Mouse (Mus musculus) embryonic facial prominence, embryonic 13.5 days (tissue): Measurements from ENCODE around the gene Cyfip2. TPM values are rescaled to one million over a fixed set of nuclear protein-coding genes. Genes with fewer than 3 reads are reported as not detected.

Experiments
- ATAC-seq: fragments of 200-750 bp; cut with Nextera tagmentation; 2 replicates; pipeline ENCODE4 v1.8.0; 2017; ENCODE audit warnings: low read depth; ENCODE audit not compliant: insufficient number of reproducible peaks, insufficient read depth, low FRiP score, low TSS enrichment
- H3K27ac ChIP-seq: fragments of 300-500 bp; sonication (generic); 2 replicates; pipeline ENCODE4 v1.5.1; 2015; ENCODE audit warnings: moderate library complexity, mild to moderate bottlenecking, inconsistent platforms
- H3K27me3 ChIP-seq: fragments of 300-500 bp; sonication (generic); 2 replicates; pipeline ENCODE4 v1.6.1; 2015; ENCODE audit warnings: mild to moderate bottlenecking, inconsistent platforms
- H3K36me3 ChIP-seq: fragments of 300-500 bp; sonication (generic); 2 replicates; pipeline ENCODE4 v1.6.1; 2015; ENCODE audit warnings: mild to moderate bottlenecking, inconsistent platforms
- H3K4me1 ChIP-seq: fragments of 300-500 bp; sonication (generic); 2 replicates; pipeline ENCODE4 v1.6.1; 2015; ENCODE audit warnings: inconsistent platforms
- H3K4me2 ChIP-seq: fragments of 300-500 bp; sonication (generic); 2 replicates; pipeline ENCODE4 v1.6.1; 2015; ENCODE audit warnings: moderate library complexity, mild to moderate bottlenecking, inconsistent platforms
- H3K4me3 ChIP-seq: fragments of 300-500 bp; sonication (generic); 2 replicates; pipeline ENCODE4 v1.5.1; 2015; ENCODE audit warnings: mild to moderate bottlenecking, inconsistent platforms
- H3K9ac ChIP-seq: fragments of 300-500 bp; sonication (generic); 2 replicates; pipeline ENCODE4 v1.6.1; 2015; ENCODE audit warnings: mild to moderate bottlenecking, inconsistent platforms
- H3K9me3 ChIP-seq: fragments of 300-500 bp; sonication (generic); 2 replicates; pipeline ENCODE4 v1.6.1; 2016; ENCODE audit warnings: inconsistent platforms
- WGBS: fragments of 180-500 bp; shearing (Covaris S2); methylation state at CpG from one replicate; pipeline ENCODE4 v1.1.7; 2015; ENCODE audit warnings: mixed read lengths; 5-methylcytosine and 5-hydroxymethylcytosine counted together
- microRNA-seq: library from miRNA; unstranded; fragments of <30 nt; microRNA quantifications from one replicate; pipeline ENCODE4, GENCODE M21; 2016
- polyA plus RNA-seq: library from polyadenylated mRNA; unstranded; fragments of >200 nt; fragmentation: Nextera tagmentation; extraction: Ambion mirVana; gene quantifications from 2 replicates; pipeline ENCODE4 v1.2.1, GENCODE M21; 2015

Gene Cyfip2
- polyA plus RNA-seq, 1 experiment from 2014 or later: 8.9 TPM

DNA sequence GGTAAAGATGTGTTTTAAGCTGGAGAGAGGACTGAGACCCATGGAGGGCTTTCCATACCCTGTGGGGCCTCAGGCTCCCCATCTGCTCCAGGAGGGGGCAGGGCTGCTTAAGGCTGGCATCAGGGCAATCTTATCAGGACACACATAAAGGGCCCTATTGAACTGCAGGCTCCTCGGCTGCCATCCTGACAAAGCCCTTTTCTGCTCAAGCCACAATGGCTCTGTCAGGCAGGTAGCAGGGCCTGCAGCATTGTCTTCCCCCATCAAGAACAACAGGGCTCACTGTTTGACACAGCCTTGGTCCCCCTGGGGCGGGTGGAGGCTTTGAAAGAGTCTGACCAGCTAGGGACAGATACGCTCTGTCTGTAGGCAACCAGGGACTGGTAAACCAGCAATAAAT is 142.8 kb downstream of the Cyfip2 start:
- H3K27ac ChIP-seq: no peak overlapping the region

DNA sequence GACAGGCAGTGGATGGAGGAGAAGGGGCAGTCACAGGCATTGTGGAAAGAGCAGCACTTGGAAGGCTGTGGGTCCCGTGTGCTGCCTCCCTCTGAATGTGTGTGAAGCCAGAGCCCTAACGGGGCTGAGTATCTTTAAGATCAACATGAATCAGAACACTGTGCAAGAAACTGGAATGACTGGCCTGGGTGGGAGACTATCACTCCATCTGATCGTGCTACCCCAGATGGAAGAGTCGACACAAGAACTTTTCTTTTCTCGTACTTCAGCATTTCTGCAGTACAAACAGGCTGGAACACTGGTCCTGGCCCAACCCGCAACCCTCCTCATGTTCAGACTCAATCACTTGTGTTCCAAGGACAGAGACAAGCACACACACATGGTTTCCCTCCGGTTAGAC is 144.2 kb downstream of the Cyfip2 start:
- peaks cover 9% of the 10 kb centered on the region; the same call in 1 of the 2 replicates for H3K4me1 ChIP-seq
- H3K27ac ChIP-seq: no peak overlapping the region
- H3K27me3 ChIP-seq: peaks cover 22% of the 10 kb centered on the region
- H3K4me2 ChIP-seq: no peak overlapping the region
- no peaks in the 10 kb centered on the region for H3K9me3 ChIP-seq
- ATAC-seq: no peak
- H3K4me3 ChIP-seq: no peak overlapping the region
- H3K9ac ChIP-seq: no peak overlapping the region
- whole genome bisulfite sequencing: 84% methylated on average over 7 of the region's 7 CpGs
- no peaks in the 10 kb centered on the region for H3K36me3 ChIP-seq

More for the DNA sequence above, 142.8 kb downstream of the Cyfip2 start:
- Histone ChIP-seq H3K27me3 (peaks cover 18% of the 10 kb centered on the region), H3K4me3 (no peak overlapping the region), H3K4me2 (no peak overlapping the region), H3K9me3 (no peaks in the 10 kb centered on the region), H3K36me3 (no peaks in the 10 kb centered on the region), H3K9ac (no peak overlapping the region), H3K4me1 (peaks cover 9% of the 10 kb centered on the region; the same call in 1 of the 2 replicates)
- no peak for ATAC-seq
- 47% methylated on average over 3 of the region's 3 CpGs for WGBS

DNA sequence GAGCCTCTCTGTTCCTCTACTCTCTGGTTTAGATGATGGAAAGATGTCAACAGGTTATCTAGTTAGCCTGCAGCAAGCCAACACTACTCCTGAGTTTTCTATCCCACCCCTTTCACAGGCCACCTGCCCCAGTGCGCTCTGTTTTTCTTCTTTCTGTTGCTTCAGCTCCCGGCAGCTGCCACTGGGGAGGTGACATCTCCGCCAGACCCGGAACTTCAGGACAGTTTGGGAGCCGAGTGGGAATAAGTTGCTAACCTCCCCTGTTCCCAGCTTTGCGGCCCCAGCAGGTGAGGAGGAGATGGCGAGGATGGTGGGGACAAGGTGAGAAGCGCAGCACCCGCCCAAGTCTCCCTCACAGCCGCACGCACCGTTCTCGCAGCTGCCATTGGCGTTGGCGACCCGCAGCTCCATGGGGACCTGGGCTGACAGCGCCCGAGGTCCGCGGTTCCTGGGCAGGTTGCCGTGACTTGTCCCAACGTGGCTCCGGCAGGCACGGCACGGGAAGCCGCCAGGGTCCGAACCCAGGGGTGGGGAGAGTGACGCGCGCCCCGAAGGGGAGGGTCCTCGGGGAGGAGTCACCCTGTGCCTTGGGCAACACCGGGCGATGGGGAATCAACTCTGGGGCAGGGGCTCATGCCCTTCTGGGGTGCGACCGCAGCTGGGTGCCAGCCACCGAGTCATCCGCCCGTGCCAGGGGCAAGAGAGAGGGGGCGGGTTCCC is 146.6 kb downstream of the Cyfip2 start, which contains the start of gene Nipal4:
TSS of gene Nipal4 (minus strand) at position 643 of the 720 bp plus-strand sequence.
- peak within 1 kb of the TSS; percentile 71 for H3K9ac ChIP-seq
- no peak; the same call in 1 of the 2 replicates for ATAC-seq
- peaks cover 22% of the 10 kb centered on the region for H3K27me3 ChIP-seq
- H3K4me2 ChIP-seq: peak within 1 kb of the TSS; percentile 99
- H3K4me1 ChIP-seq: peaks cover 9% of the 10 kb centered on the region; the same call in 1 of the 2 replicates
- 1% methylated on average over 40 of the region's 40 CpGs for WGBS
- H3K4me3 ChIP-seq: peak within 1 kb of the TSS; percentile 59
- H3K36me3 ChIP-seq: no peaks in the 10 kb centered on the region
- H3K27ac ChIP-seq: no peak within 1 kb of the TSS
- no peaks in the 10 kb centered on the region for H3K9me3 ChIP-seq

GRCm38 (mm10) chr11:46157462-46157861 is 155.2 kb downstream of the Cyfip2 start:
- no peak for ATAC-seq
- Histone ChIP-seq H3K27ac (no peak overlapping the region), H3K9me3 (no peaks in the 10 kb centered on the region), H3K9ac (no peak overlapping the region), H3K4me3 (no peak overlapping the region), H3K27me3 (no peaks in the 10 kb centered on the region), H3K4me1 (no peaks in the 10 kb centered on the region), H3K36me3 (no peaks in the 10 kb centered on the region), H3K4me2 (no peak overlapping the region)

- no peaks in the 10 kb centered on the region for H3K9me3 ChIP-seq
- WGBS: 85% methylated on average over 8 of the region's 8 CpGs
- H3K9ac ChIP-seq: no peak overlapping the region
- no peak overlapping the region for H3K4me3 ChIP-seq
- no peak overlapping the region for H3K4me2 ChIP-seq
- no peak overlapping the region for H3K27ac ChIP-seq
- no peaks in the 10 kb centered on the region for H3K4me1 ChIP-seq
- H3K27me3 ChIP-seq: no peaks in the 10 kb centered on the region
- ATAC-seq: no peak
- H3K36me3 ChIP-seq: no peaks in the 10 kb centered on the region
Observed at GRCm38 (mm10) chr11:46156945-46157344, 155.7 kb downstream of the Cyfip2 start.

GRCm38 (mm10) chr11:46146619-46147018 is 166.0 kb downstream of the Cyfip2 start:
- Histone ChIP-seq H3K9ac (no peak overlapping the region), H3K9me3 (no peaks in the 10 kb centered on the region), H3K4me1 (no peaks in the 10 kb centered on the region), H3K36me3 (peaks cover 31% of the 10 kb centered on the region), H3K4me2 (no peak overlapping the region), H3K4me3 (no peak overlapping the region), H3K27me3 (no peaks in the 10 kb centered on the region), H3K27ac (no peak overlapping the region)
- no peak for ATAC-seq
- 96% methylated on average over 5 of the region's 5 CpGs for WGBS

GRCm38 (mm10) chr11:46145163-46145875 is 167.3 kb downstream of the Cyfip2 start:
- H3K4me2 ChIP-seq: no peak overlapping the region
- no peaks in the 10 kb centered on the region for H3K9me3 ChIP-seq
- 90% methylated on average over 11 of the region's 11 CpGs for WGBS
- H3K27me3 ChIP-seq: no peaks in the 10 kb centered on the region
- H3K27ac ChIP-seq: no peak overlapping the region
- peaks cover 44% of the 10 kb centered on the region for H3K36me3 ChIP-seq
- no peak overlapping the region for H3K4me3 ChIP-seq
- no peak for ATAC-seq
- H3K4me1 ChIP-seq: no peaks in the 10 kb centered on the region
- H3K9ac ChIP-seq: no peak overlapping the region

Small RNA genes lying within 50 kb of the gene (microRNA-seq; reads per million reads assigned to microRNA genes)
- gene Mir7239: not detected

Other genes with a start within 250 kb of the Cyfip2 start
- gene Nipal4, start 146.4 kb downstream of the Cyfip2 start, polyA plus RNA-seq: 1.4 and 2.0 TPM in 2 replicates
- 0.11 and 0.15 TPM in 2 replicates for gene Fndc9, start 77.3 kb downstream of the Cyfip2 start, polyA plus RNA-seq
- gene Itk, start 76.7 kb upstream of the Cyfip2 start, polyA plus RNA-seq: 0.07 TPM in 1 of 2 replicates, not detected in the other
- gene Fam71b, start 83.7 kb upstream of the Cyfip2 start, polyA plus RNA-seq: not detected in 2 replicates
- 83.3 and 83.5 TPM in 2 replicates for gene Med7, start 124.1 kb upstream of the Cyfip2 start, polyA plus RNA-seq
- not detected in 2 replicates for gene Havcr2, start 142.1 kb upstream of the Cyfip2 start, polyA plus RNA-seq
- not detected in 2 replicates for gene Gm12169, start 211.4 kb upstream of the Cyfip2 start, polyA plus RNA-seq